In the genomic region with DNA sequence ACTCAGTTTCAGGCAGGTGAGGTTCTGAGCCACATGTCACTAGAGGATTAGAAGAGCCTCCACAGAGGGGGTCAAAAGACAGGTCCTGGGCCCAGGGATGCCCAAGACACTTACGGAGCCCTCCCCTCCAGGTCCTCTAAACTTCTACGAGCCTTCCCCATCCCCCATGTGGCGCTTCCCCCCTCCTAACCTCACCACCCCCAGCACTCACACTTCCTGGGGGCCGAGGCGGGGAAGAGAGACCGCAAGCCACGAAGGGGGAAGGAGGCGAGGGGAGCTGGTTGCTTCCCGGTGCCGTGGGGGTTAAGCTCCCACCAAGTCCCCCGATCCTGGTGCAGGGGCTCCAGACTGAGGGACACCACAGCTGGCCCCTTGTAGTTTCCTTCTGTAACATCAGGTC, we compare ENCODE assay signal across 13 mouse cellular contexts. TPM values are rescaled to one million over a fixed set of nuclear protein-coding genes. Genes with fewer than 3 reads are reported as not detected.
A peak's percentile ranks its signal among the peaks of the same experiment; 100 is the strongest.
DNase-seq lines count a peak whose midpoint lies in the region; ATAC-seq and TF ChIP-seq lines count a peak whose summit lies in the region.
"Had no signal": no experiment of that assay in that cellular context is flagged by ENCODE, and none has a peak within 500 bp of the region (broad histone marks: within the 10 kb centered on the region; RNA-seq: fewer than 3 reads in every experiment).

No protein-coding gene starts in this region.

- TF ChIP-seq POLR2A in bone marrow macrophage, adult 2 months (IDR thresholded peaks at IDR 0.05; ENCODE audit: borderline replicate concordance, low read depth, low read length), result no peak

- no peak overlapping the region for H3K9ac ChIP-seq in liver, embryonic 11.5 days (ENCODE audit: low read depth, low read length)
- no peak overlapping the region; the same call in 1 of the 2 replicates for H3K9ac ChIP-seq in liver, embryonic 12.5 days
- H3K9ac ChIP-seq: midbrain, embryonic 12.5 days had no signal

- no peak for ATAC-seq in liver, embryonic 11.5 days (replicated peaks; ENCODE audit: low FRiP score)
- ATAC-seq in liver, embryonic 12.5 days, result no peak

- no peak for DNase-seq in liver, embryonic 11.5 days (ENCODE audit: low spot score)
- no peak for DNase-seq in liver
- DNase-seq in thymus, adult 18-20 months, result peak; percentile 49 to 58
- DNase-seq in urinary bladder, adult 18-20 months (ENCODE audit: low spot score in 2 of 2), result no peak
- no peak for DNase-seq in left cerebral cortex, postnatal 10 days (ENCODE audit: extremely low spot score in 1 of 2, low spot score in 2 of 2)
- no peak for DNase-seq in cerebellum, adult 8-10 months
- DNase-seq: cerebellum, adult 11-12 months; kidney, postnatal 14 days had no signal

- no peak overlapping the region for H3K4me3 ChIP-seq in liver, embryonic 11.5 days (ENCODE audit: low read depth, low read length)
- no peak overlapping the region for H3K4me3 ChIP-seq in bone marrow macrophage, adult 2 months (ENCODE audit: insufficient read depth, low read length)
- no peak overlapping the region for H3K4me3 ChIP-seq in liver, embryonic 12.5 days
- H3K4me3 ChIP-seq: midbrain, embryonic 12.5 days had no signal

- peaks cover 30% of the 10 kb centered on the region for H3K4me1 ChIP-seq in liver, embryonic 11.5 days (replicated peaks; ENCODE audit: control insufficient read depth, insufficient read depth, low read length)
- H3K4me1 ChIP-seq in bone marrow macrophage, adult 2 months (ENCODE audit: control insufficient read depth, insufficient read depth, low read length), result peaks cover 53% of the 10 kb centered on the region
- H3K4me1 ChIP-seq in liver, embryonic 12.5 days, result peaks cover 51% of the 10 kb centered on the region

- intact Hi-C loops in left cerebral cortex, postnatal 10 days (cut with DNase I), result no loop called here

- 35% methylated on average over 11 of the region's 11 CpGs for WGBS in liver, embryonic 11.5 days
- 24% methylated on average over 9 of the region's 11 CpGs for WGBS in liver, embryonic 12.5 days (ENCODE audit: insufficient replicate concordance)

- no peaks in the 10 kb centered on the region; the same call in 1 of the 2 replicates for H3K36me3 ChIP-seq in liver, embryonic 11.5 days (ENCODE audit: control insufficient read depth, insufficient read depth, low read length)
- H3K36me3 ChIP-seq in liver, embryonic 12.5 days, result peaks cover 9% of the 10 kb centered on the region
- H3K36me3 ChIP-seq: midbrain, embryonic 12.5 days had no signal

- H3K27me3 ChIP-seq in liver, embryonic 11.5 days (replicated peaks; ENCODE audit: control insufficient read depth, insufficient read depth, low read length), result no peaks in the 10 kb centered on the region
- H3K27me3 ChIP-seq in liver, embryonic 12.5 days (replicated peaks), result peaks cover 10% of the 10 kb centered on the region

- no peak for TF ChIP-seq CTCF in bone marrow macrophage, adult 2 months (IDR thresholded peaks at IDR 0.05; ENCODE audit: low read depth, low read length)

- H3K9me3 ChIP-seq in liver, embryonic 11.5 days (ENCODE audit: control insufficient read depth, low read length), result no peaks in the 10 kb centered on the region
- no peaks in the 10 kb centered on the region for H3K9me3 ChIP-seq in liver, embryonic 12.5 days (replicated peaks)
- H3K9me3 ChIP-seq: midbrain, embryonic 12.5 days had no signal

- H3K27ac ChIP-seq in liver, embryonic 11.5 days (ENCODE audit: low read depth, low read length), result no peak overlapping the region
- peak overlapping the region; percentile 17 for H3K27ac ChIP-seq in bone marrow macrophage, adult 2 months (ENCODE audit: insufficient read depth, low read depth, low read length)
- H3K27ac ChIP-seq in liver, embryonic 12.5 days, result no peak overlapping the region
- H3K27ac ChIP-seq: midbrain, embryonic 12.5 days had no signal

- H3K4me2 ChIP-seq in liver, embryonic 11.5 days, result peak overlapping the region; percentile 10; the same call in 1 of the 2 replicates
- peak overlapping the region; percentile 19; the same call in 1 of the 2 replicates for H3K4me2 ChIP-seq in liver, embryonic 12.5 days
- H3K4me2 ChIP-seq: midbrain, embryonic 12.5 days had no signal

RNA-seq across cellular contexts. Expression of gene Zbtb7b, which starts 9.1 kb away (rescaled TPM):
- 1.5 and 2.1 TPM in 2 replicates for polyA plus RNA-seq in liver, embryonic 11.5 days (2014; fragmentation: Nextera tagmentation; extraction: Ambion mirVana)
- 66.0 and 75.2 TPM in 2 replicates for polyA plus RNA-seq in bone marrow macrophage, adult 2 months (2012; ENCODE audit: insufficient read depth, insufficient read length, missing spikeins)
- 1.2 and 1.6 TPM in 2 replicates for polyA plus RNA-seq in liver, embryonic 12.5 days (2016; fragmentation: Nextera tagmentation; extraction: Ambion mirVana)
- total RNA-seq in left cerebral cortex, postnatal 10 days (2021), result 1 to 10 TPM; 6.9 TPM

RNA-seq across cellular contexts. Expression of gene Lenep, which starts 17.1 kb away (rescaled TPM):
- not detected in 2 replicates for polyA plus RNA-seq in liver, embryonic 11.5 days (2014; fragmentation: Nextera tagmentation; extraction: Ambion mirVana)
- polyA plus RNA-seq in bone marrow macrophage, adult 2 months (2012; ENCODE audit: insufficient read depth, insufficient read length, missing spikeins), result not detected in 2 replicates
- polyA plus RNA-seq in liver, embryonic 12.5 days (2016; fragmentation: Nextera tagmentation; extraction: Ambion mirVana), result not detected in 2 replicates
- total RNA-seq in left cerebral cortex, postnatal 10 days (2021), result not detected
- polyA plus RNA-seq: heart, postnatal 0 days had no signal

RNA-seq across cellular contexts. Expression of gene Dcst1, which starts 20.4 kb away (rescaled TPM):
- not detected in 2 replicates for polyA plus RNA-seq in liver, embryonic 11.5 days (2014; fragmentation: Nextera tagmentation; extraction: Ambion mirVana)
- polyA plus RNA-seq in bone marrow macrophage, adult 2 months (2012; ENCODE audit: insufficient read depth, insufficient read length, missing spikeins), result not detected in 2 replicates
- polyA plus RNA-seq in liver, embryonic 12.5 days (2016; fragmentation: Nextera tagmentation; extraction: Ambion mirVana), result not detected in 2 replicates
- not detected for total RNA-seq in left cerebral cortex, postnatal 10 days (2021)
- polyA plus RNA-seq: embryonic facial prominence, embryonic 11.5 days had no signal

RNA-seq across cellular contexts. Expression of gene Dcst2, which starts 23.7 kb away (rescaled TPM):
- 0.10 TPM in 1 of 2 replicates, not detected in the other for polyA plus RNA-seq in liver, embryonic 11.5 days (2014; fragmentation: Nextera tagmentation; extraction: Ambion mirVana)
- not detected in 2 replicates for polyA plus RNA-seq in bone marrow macrophage, adult 2 months (2012; ENCODE audit: insufficient read depth, insufficient read length, missing spikeins)
- polyA plus RNA-seq in liver, embryonic 12.5 days (2016; fragmentation: Nextera tagmentation; extraction: Ambion mirVana), result 0.05 and 0.06 TPM in 2 replicates
- under 1 TPM; 0.39 to 0.41 TPM for total RNA-seq in left cerebral cortex, postnatal 10 days (2021)

RNA-seq across cellular contexts. Expression of gene Flad1, which starts 26.2 kb away (rescaled TPM):
- 34.3 and 37.8 TPM in 2 replicates for polyA plus RNA-seq in liver, embryonic 11.5 days (2014; fragmentation: Nextera tagmentation; extraction: Ambion mirVana)
- polyA plus RNA-seq in bone marrow macrophage, adult 2 months (2012; ENCODE audit: insufficient read depth, insufficient read length, missing spikeins), result 17.7 and 20.5 TPM in 2 replicates
- 21.6 and 22.9 TPM in 2 replicates for polyA plus RNA-seq in liver, embryonic 12.5 days (2016; fragmentation: Nextera tagmentation; extraction: Ambion mirVana)
- 10 to 100 TPM; 31.9 to 32.7 TPM for total RNA-seq in left cerebral cortex, postnatal 10 days (2021)

Comparison
In these comparisons a context has a peak if more than half of its experiments do, and no peak if none do; other contexts are left out.
1. DNase-seq: peak in thymus, adult 18-20 months (2 of 2); none in liver, embryonic 11.5 days (single experiment), liver (single experiment), urinary bladder, adult 18-20 months (0 of 2), left cerebral cortex, postnatal 10 days (0 of 2) and cerebellum, adult 8-10 months (single experiment).
2. RNA of gene Zbtb7b, which starts 9.1 kb away (polyA plus RNA-seq): 66.0 to 75.2 TPM in bone marrow macrophage, adult 2 months; 1.5 to 2.1 TPM in liver, embryonic 11.5 days and 1.2 to 1.6 TPM in liver, embryonic 12.5 days; every median in the first group is over 10 times any median in the second.